Mouse (Mus musculus): ENCODE data around the gene Cotl1.

- TF ChIP-seq POLR2A (IDR thresholded peaks at IDR 0.05; ENCODE audit: insufficient read length, low read depth) (no peak), TCF12 (IDR thresholded peaks at IDR 0.05; ENCODE audit: insufficient read depth, poor library complexity, severe bottlenecking) (no peak), MAX (IDR thresholded peaks at IDR 0.05; ENCODE audit: low read depth) (no peak), POLR2AphosphoS2 (IDR thresholded peaks at IDR 0.05; ENCODE audit: insufficient read length, low read depth) (no peak), USF1 (IDR thresholded peaks at IDR 0.05; ENCODE audit: low read depth) (no peak), CEBPB (IDR thresholded peaks at IDR 0.05; ENCODE audit: insufficient read depth, poor library complexity, severe bottlenecking) (no peak), TCF3 (IDR thresholded peaks at IDR 0.05; ENCODE audit: insufficient read length, low read depth) (no peak), MYOG (IDR thresholded peaks at IDR 0.05; ENCODE audit: control insufficient read depth in 1 of 3, insufficient read depth in 1 of 3, insufficient read length in 2 of 3, low read depth in 2 of 3) (no peak)
These were observed 8.2 kb downstream of the Cotl1 start for GRCm38 (mm10) chr8:119832101-119832617.

Data from myocyte (in vitro differentiated cells).